7 mouse cellular contexts compared by ENCODE assay signal in the genomic region with DNA sequence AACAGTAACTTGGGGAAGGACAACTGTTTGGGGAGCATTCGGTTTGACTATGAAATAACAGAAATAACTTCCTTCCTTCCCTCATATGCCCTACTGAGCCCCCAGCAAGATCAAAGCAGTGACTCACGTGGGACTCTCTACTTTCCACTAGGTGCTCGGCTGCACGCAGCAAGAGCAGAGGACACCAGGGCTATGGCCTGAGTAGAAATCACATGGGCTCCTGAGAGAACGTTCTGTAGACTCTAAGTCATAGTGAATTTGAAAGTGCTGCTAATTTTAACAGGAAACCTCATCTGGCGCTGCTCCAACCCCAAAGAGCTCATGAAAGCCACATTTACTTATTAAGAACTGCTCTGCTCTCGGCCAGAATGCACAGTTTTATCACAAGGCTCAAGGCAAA. TPM values are rescaled to one million over a fixed set of nuclear protein-coding genes. Genes with fewer than 3 reads are reported as not detected.
DNase-seq lines count a peak whose midpoint lies in the region; TF ChIP-seq lines count a peak whose summit lies in the region.

No protein-coding gene starts in this region.

- TF ChIP-seq POLR2A in heart, adult 2 months (IDR thresholded peaks at IDR 0.05; ENCODE audit: insufficient read depth, low read depth, low read length), result no peak
- no peak for TF ChIP-seq POLR2A in spleen, adult 2 months (IDR thresholded peaks at IDR 0.05; ENCODE audit: low read depth, low read length)

- no peak overlapping the region for H3K9ac ChIP-seq in heart, adult 2 months (ENCODE audit: low read depth, low read length)

- no peak for TF ChIP-seq CTCF in heart, adult 2 months (IDR thresholded peaks at IDR 0.05)
- no peak for TF ChIP-seq CTCF in spleen, adult 2 months (IDR thresholded peaks at IDR 0.05; ENCODE audit: extremely low read depth, insufficient read depth, insufficient read length, insufficient replicate concordance)
- no peak for TF ChIP-seq CTCF in layer of hippocampus, adult 2 months (conservative IDR thresholded peaks at IDR 0.05)

- no peaks in the 10 kb centered on the region for H3K79me2 ChIP-seq in heart, adult 2 months (replicated peaks; ENCODE audit: control insufficient read depth, insufficient read depth, low read length)

- H3K4me1 ChIP-seq in heart, adult 2 months (ENCODE audit: control insufficient read depth, insufficient read depth, low read length), result peaks cover 10% of the 10 kb centered on the region
- peaks cover 28% of the 10 kb centered on the region for H3K4me1 ChIP-seq in spleen, adult 2 months (ENCODE audit: control insufficient read depth, insufficient read depth, insufficient read length)

- DNase-seq in testis, postnatal 10 days (ENCODE audit: low spot score), result peak; percentile 58
- DNase-seq in testis, postnatal 14 days (ENCODE audit: low spot score), result no peak
- DNase-seq in heart, adult 2 months, result peak; percentile 46 to 61
- peak; percentile 60 to 63 for DNase-seq in kidney, postnatal 25 days
- DNase-seq in spleen, adult 2 months (ENCODE audit: low read depth in 1 of 2, low spot score in 2 of 2), result peak; percentile 58 to 71
- DNase-seq in urinary bladder, postnatal 36 days (ENCODE audit: low spot score in 2 of 2), result no peak
- DNase-seq in layer of hippocampus, adult 2 months (ENCODE audit: low spot score in 2 of 2), result no peak

- intact Hi-C loops in heart, adult 2 months (cut with DNase I), result no loop called here

- H3K36me3 ChIP-seq in heart, adult 2 months (ENCODE audit: control insufficient read depth, insufficient read depth, low read length), result peaks cover 4% of the 10 kb centered on the region
- no peaks in the 10 kb centered on the region; the same call in 1 of the 2 replicates for H3K36me3 ChIP-seq in spleen, adult 2 months (ENCODE audit: control insufficient read depth, insufficient read depth, low read length)

- H3K27ac ChIP-seq in heart, adult 2 months, result peak overlapping the region; percentile 6; the same call in 1 of the 2 replicates
- H3K27ac ChIP-seq in spleen, adult 2 months (ENCODE audit: insufficient read depth, low read length), result peak overlapping the region; percentile 64
- H3K27ac ChIP-seq in layer of hippocampus, adult 2 months, result no peak overlapping the region

- TF ChIP-seq EP300 in heart, adult 2 months (IDR thresholded peaks at IDR 0.05; ENCODE audit: insufficient read depth, low read depth, low read length), result no peak

- no peaks in the 10 kb centered on the region for H3K27me3 ChIP-seq in heart, adult 2 months (ENCODE audit: control insufficient read depth, insufficient read depth, low read length)
- no peaks in the 10 kb centered on the region for H3K27me3 ChIP-seq in spleen, adult 2 months (ENCODE audit: control insufficient read depth, insufficient read depth, low read length)

- no peak overlapping the region for H3K4me3 ChIP-seq in heart, adult 2 months
- no peak overlapping the region for H3K4me3 ChIP-seq in spleen, adult 2 months (ENCODE audit: extremely low read depth, insufficient read depth, insufficient read length)
- no peak overlapping the region for H3K4me3 ChIP-seq in layer of hippocampus, adult 2 months

- WGBS in heart, adult 2 months, result 10% methylated on average over 7 of the region's 7 CpGs
- WGBS in spleen, adult 2 months, result 3% methylated on average over 7 of the region's 7 CpGs

RNA-seq across cellular contexts. Expression of a gene that starts 15.1 kb away (rescaled TPM):
- total RNA-seq in heart, adult 2 months (2021), result 10 to 100 TPM; 47.2 to 48.1 TPM
- 66.6 and 67.4 TPM in 2 replicates for polyA plus RNA-seq in heart, adult 2 months (2012; rRNA removed)
- polyA plus RNA-seq in spleen, adult 2 months (2012; rRNA removed), result 39.7 and 45.1 TPM in 2 replicates
- total RNA-seq in layer of hippocampus, adult 2 months (2021), result 100 to 1,000 TPM; 210 to 212 TPM

Comparison
In these comparisons a context has a peak if more than half of its experiments do, and no peak if none do; other contexts are left out.
1. DNase-seq: peak in testis, postnatal 10 days (single experiment), heart, adult 2 months (2 of 2), kidney, postnatal 25 days (2 of 2) and spleen, adult 2 months (2 of 2); none in testis, postnatal 14 days (single experiment), urinary bladder, postnatal 36 days (0 of 2) and layer of hippocampus, adult 2 months (0 of 2).
2. RNA of a gene that starts 15.1 kb away (total RNA-seq): 210 to 212 TPM in layer of hippocampus, adult 2 months; 47.2 to 48.1 TPM in heart, adult 2 months; every median in the first group is over 4 times any median in the second.